Mouse (Mus musculus) bone marrow, adult 2 months (tissue): ENCODE measurements around the gene Wnt10a.

Experiments used
- CTCF ChIP-seq: fragments of 200-500 bp; IDR thresholded peaks from 2 replicates; pipeline ENCODE4 v1.5.1; 2011; ENCODE audit warnings: low read length, control low read depth; ENCODE audit not compliant: control insufficient read depth, insufficient read depth
- POLR2A ChIP-seq: fragments of 200-500 bp; IDR thresholded peaks from 2 replicates; pipeline ENCODE4 v1.6.1; 2011; ENCODE audit warnings: low read depth, mild to moderate bottlenecking, control low read depth, low read length, borderline replicate concordance; ENCODE audit not compliant: control insufficient read depth

GRCm38 (mm10) chr1:74752833-74753232, 38.5 kb upstream of the Wnt10a start:
- TF ChIP-seq POLR2A (no peak), CTCF (no peak)
